Mouse (Mus musculus) embryonic facial prominence, embryonic 14.5 days (tissue): ENCODE results near the gene Tmprss11g. TPM values are rescaled to one million over a fixed set of nuclear protein-coding genes. Genes with fewer than 3 reads are reported as not detected.

Experiments used
- ATAC-seq: fragments of 200-750 bp; cut with Nextera tagmentation; 2 replicates; pipeline ENCODE4 v1.8.0; 2017; ENCODE audit warnings: low read depth, moderate number of reproducible peaks, moderate TSS enrichment
- DNase-seq: peaks from one replicate; pipeline ENCODE4 v3.0.0-alpha.2; 2015; ENCODE audit warnings: low spot score
- H3K27ac ChIP-seq: fragments of 300-500 bp; sonication (generic); replicated peaks from 2 replicates; pipeline ENCODE4 v1.5.1; 2014; ENCODE audit warnings: low read depth, mild to moderate bottlenecking, low read length, moderate library complexity
- H3K27me3 ChIP-seq: fragments of 300-500 bp; sonication (generic); replicated peaks from 2 replicates; pipeline ENCODE4 v1.6.1; 2014; ENCODE audit warnings: low read length; ENCODE audit not compliant: control insufficient read depth, insufficient read depth
- H3K36me3 ChIP-seq: fragments of 300-500 bp; sonication (generic); 2 replicates; pipeline ENCODE4 v1.6.1; 2014; ENCODE audit warnings: low read length, mixed read lengths; ENCODE audit not compliant: control insufficient read depth, insufficient read depth
- H3K4me1 ChIP-seq: fragments of 300-500 bp; sonication (generic); 2 replicates; pipeline ENCODE4 v1.6.1; 2014; ENCODE audit warnings: antibody characterized with exemption, low read length; ENCODE audit not compliant: control insufficient read depth, insufficient read depth
- H3K4me2 ChIP-seq: fragments of 300-500 bp; sonication (generic); 2 replicates; pipeline ENCODE4 v1.6.1; 2014; ENCODE audit warnings: low read depth, mild to moderate bottlenecking, low read length, moderate library complexity, mixed read lengths
- H3K4me3 ChIP-seq: fragments of 300-500 bp; sonication (generic); 2 replicates; pipeline ENCODE4 v1.5.1; 2014; ENCODE audit warnings: low read depth, mild to moderate bottlenecking, low read length
- H3K9ac ChIP-seq: fragments of 300-500 bp; sonication (generic); 2 replicates; pipeline ENCODE4 v1.6.1; 2014; ENCODE audit warnings: low read depth, mild to moderate bottlenecking, low read length, moderate library complexity, mixed read lengths
- H3K9me3 ChIP-seq: fragments of 300-500 bp; sonication (generic); 2 replicates; pipeline ENCODE4 v1.6.1; 2016; ENCODE audit warnings: low read length; ENCODE audit not compliant: control insufficient read depth
- WGBS: fragments of 180-500 bp; shearing (Covaris S2); extraction: QIAGEN DNeasy Blood & Tissue Kit; methylation state at CpG from one replicate; pipeline ENCODE4 v1.1.7; 2014; 5-methylcytosine and 5-hydroxymethylcytosine counted together
- polyA plus RNA-seq: library from polyadenylated mRNA; unstranded; fragments of >200 nt; fragmentation: Nextera tagmentation; extraction: Ambion mirVana; gene quantifications from 2 replicates; pipeline ENCODE4 v1.2.1, GENCODE M21; 2014

Gene Tmprss11g
- polyA plus RNA-seq = 0.57 TPM in 1 of 2 replicates, not detected in the other

- DNase-seq = peak; percentile 1
- no peak within 1 kb of the TSS for H3K27ac ChIP-seq
- no peaks in the 10 kb centered on the region for H3K27me3 ChIP-seq
- 66% methylated on average over 9 of the region's 9 CpGs for WGBS
- H3K4me3 ChIP-seq = no peak within 1 kb of the TSS
- no peak within 1 kb of the TSS for H3K9ac ChIP-seq
- no peaks in the 10 kb centered on the region for H3K4me1 ChIP-seq
- no peaks in the 10 kb centered on the region for H3K36me3 ChIP-seq
- no peak within 1 kb of the TSS for H3K4me2 ChIP-seq
- no peaks in the 10 kb centered on the region for H3K9me3 ChIP-seq
- no peak for ATAC-seq
These were observed at the start of gene Tmprss11g for GRCm38 (mm10) chr5:86518500-86518899. Gene Tmprss11g (minus strand): TSS chr5:86518600.

- H3K27me3 ChIP-seq = no peaks in the 10 kb centered on the region
- no peak overlapping the region for H3K4me3 ChIP-seq
- WGBS = 100% methylated on average over 2 of the region's 2 CpGs
- no peak overlapping the region for H3K9ac ChIP-seq
- H3K9me3 ChIP-seq = no peaks in the 10 kb centered on the region
- H3K27ac ChIP-seq = no peak overlapping the region
- no peak for ATAC-seq
- no peak overlapping the region for H3K4me2 ChIP-seq
- H3K36me3 ChIP-seq = no peaks in the 10 kb centered on the region
- no peaks in the 10 kb centered on the region for H3K4me1 ChIP-seq
- no peak for DNase-seq
These were observed 28.3 kb upstream of the Tmprss11g start for GRCm38 (mm10) chr5:86546693-86547092.

- H3K4me1 ChIP-seq = no peaks in the 10 kb centered on the region
- no peak overlapping the region for H3K4me2 ChIP-seq
- ATAC-seq (no peak), DNase-seq (no peak)
- no peaks in the 10 kb centered on the region for H3K9me3 ChIP-seq
- 62% methylated on average over 3 of the region's 3 CpGs for WGBS
- H3K27ac ChIP-seq = no peak overlapping the region
- no peak overlapping the region for H3K9ac ChIP-seq
- H3K27me3 ChIP-seq = no peaks in the 10 kb centered on the region
- H3K4me3 ChIP-seq = no peak overlapping the region
- no peaks in the 10 kb centered on the region for H3K36me3 ChIP-seq
These were observed 22.2 kb upstream of the Tmprss11g start for GRCm38 (mm10) chr5:86540601-86541000.

- H3K27ac ChIP-seq = no peak overlapping the region
- H3K36me3 ChIP-seq = no peaks in the 10 kb centered on the region
- H3K9me3 ChIP-seq = no peaks in the 10 kb centered on the region
- no peaks in the 10 kb centered on the region for H3K4me1 ChIP-seq
- H3K9ac ChIP-seq = no peak overlapping the region
- no peaks in the 10 kb centered on the region for H3K27me3 ChIP-seq
- DNase-seq (peak; percentile 51), ATAC-seq (no peak)
- H3K4me3 ChIP-seq = no peak overlapping the region
- 58% methylated on average over 2 of the region's 2 CpGs for WGBS
- H3K4me2 ChIP-seq = no peak overlapping the region
These were observed 10.3 kb upstream of the Tmprss11g start for GRCm38 (mm10) chr5:86528725-86529124.

GRCm38 (mm10) chr5:86511538-86511937, 6.9 kb downstream of the Tmprss11g start:
- Histone ChIP-seq H3K4me2 (no peak overlapping the region), H3K4me1 (no peaks in the 10 kb centered on the region), H3K9me3 (no peaks in the 10 kb centered on the region), H3K36me3 (no peaks in the 10 kb centered on the region), H3K9ac (no peak overlapping the region), H3K4me3 (no peak overlapping the region), H3K27me3 (no peaks in the 10 kb centered on the region), H3K27ac (no peak overlapping the region)
- DNase-seq (peak; percentile 10), ATAC-seq (no peak)
- whole genome bisulfite sequencing = 74% methylated on average over 5 of the region's 5 CpGs

- Histone ChIP-seq H3K4me3 (no peak overlapping the region), H3K27ac (no peak overlapping the region), H3K4me1 (no peaks in the 10 kb centered on the region), H3K36me3 (no peaks in the 10 kb centered on the region), H3K27me3 (no peaks in the 10 kb centered on the region), H3K4me2 (no peak overlapping the region), H3K9me3 (no peaks in the 10 kb centered on the region), H3K9ac (no peak overlapping the region)
- ATAC-seq (no peak), DNase-seq (no peak)
- WGBS = 72% methylated on average over 1 of the region's 1 CpGs
These were observed 24.9 kb downstream of the Tmprss11g start for GRCm38 (mm10) chr5:86493453-86493852.

- no peak for ATAC-seq
- H3K9me3 ChIP-seq = no peaks in the 10 kb centered on the region
- H3K36me3 ChIP-seq = no peaks in the 10 kb centered on the region
- no peak overlapping the region for H3K4me2 ChIP-seq
- no peaks in the 10 kb centered on the region for H3K27me3 ChIP-seq
- no peak overlapping the region for H3K4me3 ChIP-seq
- no peak overlapping the region for H3K9ac ChIP-seq
- peak; percentile 29 for DNase-seq
- no peak overlapping the region for H3K27ac ChIP-seq
- H3K4me1 ChIP-seq = no peaks in the 10 kb centered on the region
- 67% methylated on average over 2 of the region's 2 CpGs for WGBS
These were observed 35.8 kb downstream of the Tmprss11g start for GRCm38 (mm10) chr5:86482562-86482961.

- Histone ChIP-seq H3K4me2 (no peak overlapping the region), H3K27me3 (no peaks in the 10 kb centered on the region), H3K27ac (no peak overlapping the region), H3K9ac (no peak overlapping the region), H3K36me3 (no peaks in the 10 kb centered on the region), H3K9me3 (no peaks in the 10 kb centered on the region), H3K4me1 (no peaks in the 10 kb centered on the region), H3K4me3 (no peak overlapping the region)
- WGBS = 72% methylated on average over 1 of the region's 1 CpGs
- DNase-seq = no peak
- no peak for ATAC-seq
These were observed 36.4 kb downstream of the Tmprss11g start for GRCm38 (mm10) chr5:86482031-86482430.

GRCm38 (mm10) chr5:86473859-86474258, 44.5 kb downstream of the Tmprss11g start:
- DNase-seq (no peak), ATAC-seq (no peak)
- Histone ChIP-seq H3K4me3 (no peak overlapping the region), H3K4me1 (no peaks in the 10 kb centered on the region), H3K9me3 (no peaks in the 10 kb centered on the region), H3K4me2 (no peak overlapping the region), H3K27me3 (no peaks in the 10 kb centered on the region), H3K9ac (no peak overlapping the region), H3K36me3 (no peaks in the 10 kb centered on the region), H3K27ac (no peak overlapping the region)
- 68% methylated on average over 9 of the region's 9 CpGs for WGBS
